Mouse (Mus musculus) hindbrain, embryonic 14.5 days (tissue): ENCODE data around the gene Slc25a48. TPM values are rescaled to one million over a fixed set of nuclear protein-coding genes. Genes with fewer than 3 reads are reported as not detected.
A peak's percentile ranks its signal among the peaks of the same experiment; 100 is the strongest.

ENCODE experiments used
- ATAC-seq: fragments of 200-750 bp; cut with Nextera tagmentation; 2 replicates; pipeline ENCODE4 v1.8.0; 2017; ENCODE audit warnings: moderate number of reproducible peaks, mild to moderate bottlenecking, moderate TSS enrichment, moderate library complexity; ENCODE audit not compliant: low FRiP score
- DNase-seq: peaks from one replicate; pipeline ENCODE4 v3.0.0-alpha.2; 2015; ENCODE audit warnings: low spot score
- H3K27ac ChIP-seq: fragments of 300-500 bp; sonication (generic); 2 replicates; pipeline ENCODE4 v1.5.1; 2014; ENCODE audit warnings: mild to moderate bottlenecking, moderate library complexity
- H3K27me3 ChIP-seq: fragments of 300-500 bp; sonication (generic); 2 replicates; pipeline ENCODE4 v1.6.1; 2014; ENCODE audit warnings: mild to moderate bottlenecking, low read length, mixed read lengths; ENCODE audit not compliant: control insufficient read depth, insufficient read depth
- H3K36me3 ChIP-seq: fragments of 300-500 bp; sonication (generic); replicated peaks from 2 replicates; pipeline ENCODE4 v1.6.1; 2014; ENCODE audit not compliant: control insufficient read depth, insufficient read depth
- H3K4me1 ChIP-seq: fragments of 300-500 bp; sonication (generic); replicated peaks from 2 replicates; pipeline ENCODE4 v1.6.1; 2014; ENCODE audit warnings: antibody characterized with exemption, low read length, mixed read lengths; ENCODE audit not compliant: control insufficient read depth, insufficient read depth
- H3K4me2 ChIP-seq: fragments of 300-500 bp; sonication (generic); replicated peaks from 2 replicates; pipeline ENCODE4 v1.6.1; 2014; ENCODE audit warnings: mild to moderate bottlenecking, moderate library complexity
- H3K4me3 ChIP-seq: fragments of 300-500 bp; sonication (generic); replicated peaks from 2 replicates; pipeline ENCODE4 v1.5.1; 2014; ENCODE audit warnings: mild to moderate bottlenecking, low read length
- H3K9ac ChIP-seq: fragments of 300-500 bp; sonication (generic); 2 replicates; pipeline ENCODE4 v1.6.1; 2014
- H3K9me3 ChIP-seq: fragments of 300-500 bp; sonication (generic); 2 replicates; pipeline ENCODE4 v1.6.1; 2016; ENCODE audit warnings: low read length; ENCODE audit not compliant: control insufficient read depth
- WGBS: fragments of 180-500 bp; shearing (Covaris S2); extraction: QIAGEN DNeasy Blood & Tissue Kit; methylation state at CpG from one replicate; pipeline ENCODE4 v1.1.7; 2014; 5-methylcytosine and 5-hydroxymethylcytosine counted together
- polyA plus RNA-seq: library from polyadenylated mRNA; unstranded; fragments of >200 nt; fragmentation: Nextera tagmentation; extraction: Ambion mirVana; gene quantifications from 2 replicates; pipeline ENCODE4 v1.2.1, GENCODE M21; 2014

Gene Slc25a48
- polyA plus RNA-seq, 1 experiment from 2014 or later = not detected

DNA sequence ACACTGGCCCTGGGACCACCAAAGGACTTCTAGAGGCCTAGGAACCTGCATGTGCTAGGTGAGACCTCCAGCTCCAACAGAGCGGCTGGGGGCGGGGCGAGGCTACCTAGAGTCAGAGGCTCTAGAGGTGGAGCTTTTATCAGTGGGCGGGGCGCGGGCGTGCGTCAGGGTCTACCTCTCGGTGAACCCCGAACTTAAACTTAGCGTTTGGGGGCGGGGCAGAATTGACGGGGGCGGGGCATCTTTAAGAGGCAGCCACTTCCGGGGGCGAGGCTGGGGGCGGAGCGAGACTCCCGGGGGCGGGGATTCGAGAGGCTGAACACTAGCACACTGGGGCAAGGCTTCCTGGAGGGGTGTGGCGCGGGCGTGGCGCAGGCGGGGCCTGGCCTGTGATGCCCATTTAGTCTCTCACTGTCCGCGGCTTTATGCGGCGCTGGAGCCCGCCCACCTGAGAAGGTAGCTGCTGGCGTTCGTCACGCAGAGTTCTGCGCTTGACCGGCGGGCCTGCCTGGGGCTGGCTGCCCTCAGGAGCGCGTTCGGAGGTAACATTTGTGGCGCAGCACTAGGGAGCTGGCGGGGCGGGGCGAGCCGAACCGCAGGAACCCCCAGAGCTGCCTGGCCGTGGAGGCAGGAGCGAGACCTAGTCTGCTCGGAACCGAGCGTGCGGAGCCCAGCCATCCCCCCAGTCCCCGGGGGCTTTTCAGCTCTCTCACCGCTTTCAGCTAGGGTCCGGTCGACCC lies 84.1 kb downstream of the Slc25a48 start, which contains the start of gene Fbxl21:
TSS of gene Fbxl21 (plus strand) at position 392 of the 740 bp plus-strand sequence.
- Histone ChIP-seq H3K4me3 (peak within 1 kb of the TSS; percentile 71), H3K27me3 (no peaks in the 10 kb centered on the region), H3K9me3 (no peaks in the 10 kb centered on the region), H3K9ac (peak within 1 kb of the TSS; percentile 71), H3K4me2 (peak within 1 kb of the TSS; percentile 94), H3K27ac (no peak within 1 kb of the TSS), H3K4me1 (no peaks in the 10 kb centered on the region), H3K36me3 (no peaks in the 10 kb centered on the region)
- peak; percentile 82 for DNase-seq
- ATAC-seq = peak; percentile 96
- WGBS = 1% methylated on average over 53 of the region's 56 CpGs

DNA sequence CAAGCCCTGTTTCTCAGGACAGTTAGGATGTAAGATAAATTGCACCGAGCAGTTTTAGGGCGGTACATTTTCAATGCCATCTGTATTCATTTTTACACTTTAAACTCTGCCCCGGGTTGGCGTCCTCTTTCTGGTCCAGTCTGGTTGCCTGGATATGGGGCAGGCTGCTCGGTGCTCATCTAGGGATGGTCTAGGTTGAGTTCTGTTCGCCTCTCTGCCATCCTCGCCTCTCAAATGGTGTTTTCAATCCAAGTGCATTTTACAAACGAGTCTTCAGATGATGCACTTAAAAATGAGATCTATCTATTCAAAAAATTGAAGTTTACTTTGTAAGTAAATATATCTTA lies 84.6 kb downstream of the Slc25a48 start:
- Histone ChIP-seq H3K36me3 (no peaks in the 10 kb centered on the region), H3K27ac (no peak overlapping the region), H3K4me1 (no peaks in the 10 kb centered on the region), H3K27me3 (no peaks in the 10 kb centered on the region), H3K9me3 (no peaks in the 10 kb centered on the region), H3K9ac (peak overlapping the region; percentile 71), H3K4me2 (peak overlapping the region; percentile 94), H3K4me3 (peak overlapping the region; percentile 71)
- DNase-seq (no peak), ATAC-seq (no peak)
- 6% methylated on average over 8 of the region's 8 CpGs for WGBS

Other genes starting within 250 kb of the Slc25a48 start
- 2.6 TPM in 1 of 2 replicates, not detected in the other for gene Neurog1, start 186.2 kb upstream of the Slc25a48 start, polyA plus RNA-seq
- gene Cxcl14, start 141.8 kb upstream of the Slc25a48 start, polyA plus RNA-seq = 2.2 and 5.8 TPM in 2 replicates
- gene Gm3045, start 11.8 kb upstream of the Slc25a48 start, polyA plus RNA-seq = not detected in 2 replicates
- not detected in 2 replicates for gene Il9, start 43.9 kb downstream of the Slc25a48 start, polyA plus RNA-seq
- 3.9 and 4.1 TPM in 2 replicates for gene Fbxl21, start 84.1 kb downstream of the Slc25a48 start, polyA plus RNA-seq
- not detected in 2 replicates for gene Lect2, start 110.1 kb downstream of the Slc25a48 start, polyA plus RNA-seq
- gene Tgfbi, start 171.2 kb downstream of the Slc25a48 start, polyA plus RNA-seq = 5.2 and 7.1 TPM in 2 replicates